Mouse (Mus musculus): ENCODE measurements around the gene Smim6. TPM values are rescaled to one million over a fixed set of nuclear protein-coding genes. Genes with fewer than 3 reads are reported as not detected.

Gene Smim6
- polyA plus RNA-seq, 1 experiment from 2014 or later: 1.1 TPM

GRCm38 (mm10) chr11:115954712-115955111 is 42.9 kb downstream of the Smim6 start:
- ATAC-seq (ENCODE audit: low FRiP score): no peak
- no peaks in the 10 kb centered on the region for H3K27me3 ChIP-seq
- H3K27ac ChIP-seq: no peak overlapping the region
- 88% methylated on average over 5 of the region's 5 CpGs for WGBS
- no peaks in the 10 kb centered on the region for H3K9me3 ChIP-seq
- H3K36me3 ChIP-seq (replicated peaks): peaks cover 76% of the 10 kb centered on the region
- H3K4me1 ChIP-seq: peaks cover 15% of the 10 kb centered on the region
- no peak overlapping the region for H3K4me2 ChIP-seq
- no peak overlapping the region for H3K4me3 ChIP-seq (replicated peaks)
- no peak overlapping the region for H3K9ac ChIP-seq

- ATAC-seq (ENCODE audit: low FRiP score): no peak
- no peaks in the 10 kb centered on the region for H3K9me3 ChIP-seq
- no peak overlapping the region for H3K27ac ChIP-seq
- peaks cover 15% of the 10 kb centered on the region for H3K4me1 ChIP-seq
- peaks cover 75% of the 10 kb centered on the region for H3K36me3 ChIP-seq (replicated peaks)
- H3K4me2 ChIP-seq: no peak overlapping the region
- H3K27me3 ChIP-seq: no peaks in the 10 kb centered on the region
- H3K4me3 ChIP-seq (replicated peaks): no peak overlapping the region
- no peak overlapping the region for H3K9ac ChIP-seq
- WGBS: 71% methylated on average over 10 of the region's 10 CpGs
Measured at GRCm38 (mm10) chr11:115955195-115955858, 43.5 kb downstream of the Smim6 start.

DNA sequence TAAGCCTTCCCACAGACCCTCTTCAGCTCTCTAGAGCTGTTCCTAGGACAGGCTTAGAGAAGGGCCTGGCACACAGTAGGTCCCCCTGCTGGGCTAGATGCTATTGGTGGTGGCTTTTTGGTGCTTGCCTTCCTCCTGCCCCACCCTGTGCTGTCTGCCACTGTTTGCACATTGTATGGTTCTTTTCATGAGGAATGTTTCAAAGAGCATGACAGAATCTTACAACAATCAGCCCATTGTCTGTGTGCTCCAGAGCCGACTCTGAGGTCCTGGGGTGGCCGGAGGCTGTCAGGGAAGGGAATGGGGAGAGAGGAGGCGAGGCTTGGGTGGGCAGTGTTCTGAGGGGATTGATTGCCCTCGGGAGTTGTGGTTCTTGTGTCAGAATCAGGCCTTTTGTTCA is 44.6 kb downstream of the Smim6 start:
- Histone ChIP-seq H3K4me3 (replicated peaks) (no peak overlapping the region), H3K27me3 (no peaks in the 10 kb centered on the region), H3K27ac (no peak overlapping the region), H3K9ac (no peak overlapping the region), H3K9me3 (no peaks in the 10 kb centered on the region), H3K4me2 (no peak overlapping the region), H3K4me1 (peaks cover 15% of the 10 kb centered on the region), H3K36me3 (replicated peaks) (peaks cover 75% of the 10 kb centered on the region)
- WGBS: 6% methylated on average over 4 of the region's 4 CpGs
- ATAC-seq (ENCODE audit: low FRiP score): no peak

GRCm38 (mm10) chr11:115957971-115958370 is 46.2 kb downstream of the Smim6 start:
- Histone ChIP-seq H3K27me3 (no peaks in the 10 kb centered on the region), H3K9me3 (no peaks in the 10 kb centered on the region), H3K27ac (no peak overlapping the region), H3K9ac (no peak overlapping the region), H3K36me3 (replicated peaks) (peaks cover 75% of the 10 kb centered on the region), H3K4me3 (replicated peaks) (no peak overlapping the region), H3K4me2 (no peak overlapping the region), H3K4me1 (peaks cover 15% of the 10 kb centered on the region)
- 80% methylated on average over 7 of the region's 7 CpGs for WGBS
- no peak for ATAC-seq (ENCODE audit: low FRiP score)

DNA sequence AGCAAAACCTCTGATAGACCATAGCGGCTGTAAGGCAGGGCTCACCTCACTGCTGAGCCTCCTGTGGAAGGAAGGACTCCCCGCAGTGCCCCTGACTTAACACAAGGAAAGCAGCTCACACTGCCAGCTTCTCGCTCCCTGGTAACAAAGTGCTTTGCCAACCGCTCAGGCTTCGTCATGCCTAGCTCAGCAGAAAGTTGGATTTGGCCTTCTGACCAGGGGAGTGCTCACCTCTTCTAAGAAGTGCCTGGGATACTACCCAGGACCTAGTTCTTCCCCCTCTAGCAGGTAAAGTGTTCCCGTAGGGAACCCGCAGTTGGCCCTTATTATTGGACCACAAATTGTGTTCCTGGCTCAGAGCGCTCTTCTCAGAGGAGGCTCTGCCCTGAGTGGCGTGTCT is 47.2 kb downstream of the Smim6 start:
- H3K27me3 ChIP-seq: no peaks in the 10 kb centered on the region
- H3K9me3 ChIP-seq: no peaks in the 10 kb centered on the region
- H3K9ac ChIP-seq: no peak overlapping the region
- H3K4me3 ChIP-seq (replicated peaks): no peak overlapping the region
- peaks cover 15% of the 10 kb centered on the region for H3K4me1 ChIP-seq
- 95% methylated on average over 9 of the region's 9 CpGs for WGBS
- no peak overlapping the region for H3K4me2 ChIP-seq
- no peak for ATAC-seq (ENCODE audit: low FRiP score)
- peaks cover 80% of the 10 kb centered on the region for H3K36me3 ChIP-seq (replicated peaks)
- H3K27ac ChIP-seq: no peak overlapping the region

DNA sequence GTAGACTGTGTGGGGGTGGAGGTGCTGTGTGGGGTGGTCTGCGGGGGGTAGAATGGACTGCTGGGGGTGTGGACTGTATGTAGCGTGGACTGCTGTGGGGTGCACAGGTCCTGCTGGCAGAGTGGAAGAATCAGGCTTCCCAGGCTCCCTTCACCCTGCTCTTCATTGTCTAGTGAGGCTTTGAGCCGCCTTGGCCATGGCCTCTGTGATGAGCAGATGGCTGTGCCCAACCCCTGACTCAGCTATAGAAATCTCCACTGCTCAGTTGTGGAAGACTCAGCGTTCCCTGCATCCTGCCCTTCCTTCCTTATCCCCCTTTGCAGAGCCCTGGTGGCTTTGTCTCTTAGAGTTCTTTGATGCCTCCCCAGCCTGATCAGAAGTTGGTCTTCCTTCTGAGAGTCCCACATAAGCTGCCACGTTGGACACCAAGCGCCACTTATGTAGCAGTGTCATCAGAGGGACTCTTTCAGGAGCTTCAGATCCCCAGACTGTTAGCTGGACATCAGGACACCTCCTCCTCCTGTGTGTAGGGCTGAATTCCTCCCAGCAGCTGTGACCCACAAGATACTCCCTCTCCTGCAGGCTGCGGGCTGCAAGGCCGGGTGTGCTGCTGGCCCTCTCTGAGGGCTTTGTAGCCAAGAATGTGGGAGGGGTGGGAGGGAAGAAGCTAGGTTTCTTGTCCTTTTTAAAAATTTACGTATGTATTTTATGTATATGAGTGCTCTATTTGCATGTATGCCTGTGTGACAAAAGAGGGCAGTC is 51.0 kb downstream of the Smim6 start:
- Histone ChIP-seq H3K27ac (no peak overlapping the region), H3K9ac (no peak overlapping the region), H3K4me3 (replicated peaks) (no peak overlapping the region), H3K36me3 (replicated peaks) (peaks cover 88% of the 10 kb centered on the region), H3K9me3 (no peaks in the 10 kb centered on the region), H3K4me1 (no peaks in the 10 kb centered on the region), H3K27me3 (no peaks in the 10 kb centered on the region), H3K4me2 (no peak overlapping the region)
- no peak for ATAC-seq (ENCODE audit: low FRiP score)
- 89% methylated on average over 9 of the region's 9 CpGs for WGBS

Other genes starting within 250 kb of the Smim6 start
- gene Grb2, start 203.4 kb upstream of the Smim6 start, polyA plus RNA-seq (2016; fragmentation: Nextera tagmentation; extraction: Ambion mirVana): 124 and 137 TPM in 2 replicates
- gene Tmem94, start 146.6 kb upstream of the Smim6 start, polyA plus RNA-seq (2016; fragmentation: Nextera tagmentation; extraction: Ambion mirVana): 39.0 and 45.2 TPM in 2 replicates
- 15.5 and 19.5 TPM in 2 replicates for gene Caskin2, start 98.4 kb upstream of the Smim6 start, polyA plus RNA-seq (2016; fragmentation: Nextera tagmentation; extraction: Ambion mirVana)
- 27.1 and 28.4 TPM in 2 replicates for gene Tsen54, start 97.3 kb upstream of the Smim6 start, polyA plus RNA-seq (2016; fragmentation: Nextera tagmentation; extraction: Ambion mirVana)
- gene Llgl2, start 88.0 kb upstream of the Smim6 start, polyA plus RNA-seq (2016; fragmentation: Nextera tagmentation; extraction: Ambion mirVana): 2.4 and 2.7 TPM in 2 replicates
- gene Myo15b, start 53.6 kb upstream of the Smim6 start, polyA plus RNA-seq (2016; fragmentation: Nextera tagmentation; extraction: Ambion mirVana): 0.17 and 0.31 TPM in 2 replicates
- 1.1 and 1.3 TPM in 2 replicates for gene Smim5, start 12.1 kb upstream of the Smim6 start, polyA plus RNA-seq (2016; fragmentation: Nextera tagmentation; extraction: Ambion mirVana)
- gene Sap30bp, start 21.3 kb downstream of the Smim6 start, polyA plus RNA-seq (2016; fragmentation: Nextera tagmentation; extraction: Ambion mirVana): 56.8 and 61.9 TPM in 2 replicates
- 32.5 and 33.4 TPM in 2 replicates for gene Recql5, start 21.5 kb downstream of the Smim6 start, polyA plus RNA-seq (2016; fragmentation: Nextera tagmentation; extraction: Ambion mirVana)
- gene Itgb4, start 62.7 kb downstream of the Smim6 start, polyA plus RNA-seq (2016; fragmentation: Nextera tagmentation; extraction: Ambion mirVana): 0.94 and 1.0 TPM in 2 replicates
- gene Galk1, start 100.7 kb downstream of the Smim6 start, polyA plus RNA-seq (2016; fragmentation: Nextera tagmentation; extraction: Ambion mirVana): 98.3 and 107 TPM in 2 replicates
- 2,341 and 2,432 TPM in 2 replicates for gene H3f3b, start 115.9 kb downstream of the Smim6 start, polyA plus RNA-seq (2016; fragmentation: Nextera tagmentation; extraction: Ambion mirVana)
- gene Unk, start 118.3 kb downstream of the Smim6 start, polyA plus RNA-seq (2016; fragmentation: Nextera tagmentation; extraction: Ambion mirVana): 47.9 and 50.4 TPM in 2 replicates
- 0.69 and 0.73 TPM in 2 replicates for gene Unc13d, start 165.9 kb downstream of the Smim6 start, polyA plus RNA-seq (2016; fragmentation: Nextera tagmentation; extraction: Ambion mirVana)
- gene Wbp2, start 175.0 kb downstream of the Smim6 start, polyA plus RNA-seq (2016; fragmentation: Nextera tagmentation; extraction: Ambion mirVana): 92.3 and 101 TPM in 2 replicates
- gene Trim47, start 215.2 kb downstream of the Smim6 start, polyA plus RNA-seq (2016; fragmentation: Nextera tagmentation; extraction: Ambion mirVana): 2.7 and 3.2 TPM in 2 replicates
- 1.9 and 2.1 TPM in 2 replicates for gene Trim65, start 219.1 kb downstream of the Smim6 start, polyA plus RNA-seq (2016; fragmentation: Nextera tagmentation; extraction: Ambion mirVana)
- 89.6 and 90.5 TPM in 2 replicates for gene Mrpl38, start 226.9 kb downstream of the Smim6 start, polyA plus RNA-seq (2016; fragmentation: Nextera tagmentation; extraction: Ambion mirVana)